Mouse (Mus musculus) C2C12 (cell line): ENCODE measurements around the gene Zcchc13.

Source experiments
- CTCF ChIP-seq: IDR thresholded peaks from one replicate; pipeline ENCODE4 v1.5.1; 2011; ENCODE audit not compliant: control insufficient read depth, insufficient read depth, insufficient read length
- MYOD1 ChIP-seq: IDR thresholded peaks from one replicate; pipeline ENCODE4 v1.6.1; 2011; ENCODE audit warnings: low read depth; ENCODE audit not compliant: control insufficient read depth, insufficient read length
- MYOG ChIP-seq: IDR thresholded peaks from one replicate; pipeline ENCODE4 v1.6.1; 2011; ENCODE audit not compliant: control insufficient read depth, insufficient read length; ENCODE audit errors: extremely low read depth

- TF ChIP-seq CTCF: no peak
- no peak for TF ChIP-seq MYOG
- no peak for TF ChIP-seq MYOD1
Measured at GRCm38 (mm10) chrX:103644301-103644700, 13.9 kb downstream of the Zcchc13 start.
